Mouse (Mus musculus): ENCODE measurements around the gene Fcrl6. TPM values are rescaled to one million over a fixed set of nuclear protein-coding genes. Genes with fewer than 3 reads are reported as not detected.

The Fcrl6 gene
- polyA plus RNA-seq, 2 experiments = not detected

DNA sequence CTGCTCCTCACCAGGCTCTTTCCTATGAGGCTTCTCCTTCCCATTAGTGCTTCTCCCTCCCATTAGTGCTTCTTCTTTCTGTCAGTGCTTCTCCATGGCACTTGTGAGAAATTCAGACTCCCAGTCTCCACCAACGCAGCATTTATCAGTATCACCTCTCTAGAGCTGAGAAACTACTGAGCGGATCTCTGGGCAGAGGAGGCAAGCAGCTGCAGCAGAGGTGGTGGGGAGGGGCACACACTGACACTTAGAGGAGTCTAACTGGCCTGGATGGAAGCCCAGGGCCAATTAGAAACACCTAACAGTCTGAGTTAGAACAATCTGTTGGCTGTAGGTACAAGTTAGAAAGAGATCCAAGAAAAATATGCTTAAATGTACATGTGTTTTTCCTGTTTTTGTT is 36.4 kb upstream of the Fcrl6 start:
- DNase-seq (ENCODE audit: low read depth in 3 of 3, low spot score in 3 of 3) (no peak), ATAC-seq (ENCODE audit: insufficient read depth) (no peak)
- no peaks in the 10 kb centered on the region for H3K9me3 ChIP-seq (ENCODE audit: control insufficient read depth, low read length)
- no peak overlapping the region for H3K4me3 ChIP-seq (ENCODE audit: insufficient read depth in 1 of 2, low read depth in 2 of 2, low read length in 2 of 2)
- H3K9ac ChIP-seq (replicated peaks) = no peak overlapping the region
- no peaks in the 10 kb centered on the region for H3K4me1 ChIP-seq (replicated peaks; ENCODE audit: control insufficient read depth in 2 of 2, insufficient read depth in 2 of 2, low read length in 1 of 2)
- no peaks in the 10 kb centered on the region for H3K27me3 ChIP-seq (ENCODE audit: control insufficient read depth, insufficient read depth, low read length)
- TF ChIP-seq CTCF (IDR thresholded peaks at IDR 0.05; ENCODE audit: low read depth) = no peak
- TF ChIP-seq EP300 (IDR thresholded peaks at IDR 0.05; ENCODE audit: low read depth) = no peak
- no peak overlapping the region for H3K4me2 ChIP-seq (ENCODE audit: low read depth)
- H3K36me3 ChIP-seq (replicated peaks; ENCODE audit: control insufficient read depth, insufficient read depth, low read depth) = no peaks in the 10 kb centered on the region
- WGBS (ENCODE audit: insufficient replicate concordance) = 27% methylated on average over 2 of the region's 2 CpGs
- H3K27ac ChIP-seq = no peak overlapping the region

DNA sequence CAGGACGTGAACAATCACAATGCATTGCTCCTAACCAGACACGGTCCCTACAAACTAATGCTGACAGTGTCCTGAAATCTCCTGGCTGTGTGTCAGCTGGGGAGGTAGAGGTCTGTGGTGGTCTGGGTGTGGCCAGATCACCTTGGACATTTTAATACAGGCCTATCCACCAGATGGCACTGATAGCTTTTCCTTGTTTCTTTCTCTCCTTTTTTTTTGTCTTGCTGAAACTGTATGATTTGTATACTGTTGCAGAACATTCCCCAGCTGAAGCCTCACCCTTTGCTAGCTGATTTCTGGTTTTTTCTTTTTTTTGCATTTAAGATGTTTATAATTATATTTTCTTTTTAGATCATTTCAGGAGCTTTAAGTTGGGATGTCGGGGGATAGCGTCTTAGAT is 35.5 kb upstream of the Fcrl6 start:
- Histone ChIP-seq H3K9me3 (ENCODE audit: control insufficient read depth, low read length) (no peaks in the 10 kb centered on the region), H3K27ac (no peak overlapping the region), H3K27me3 (ENCODE audit: control insufficient read depth, insufficient read depth, low read length) (no peaks in the 10 kb centered on the region), H3K4me1 (replicated peaks; ENCODE audit: control insufficient read depth in 2 of 2, insufficient read depth in 2 of 2, low read length in 1 of 2) (no peaks in the 10 kb centered on the region), H3K36me3 (replicated peaks; ENCODE audit: control insufficient read depth, insufficient read depth, low read depth) (no peaks in the 10 kb centered on the region), H3K4me3 (ENCODE audit: insufficient read depth in 1 of 2, low read depth in 2 of 2, low read length in 2 of 2) (no peak overlapping the region), H3K9ac (replicated peaks) (no peak overlapping the region), H3K4me2 (ENCODE audit: low read depth) (no peak overlapping the region)
- 58% methylated on average over 4 of the region's 4 CpGs for WGBS (ENCODE audit: insufficient replicate concordance)
- ATAC-seq (ENCODE audit: insufficient read depth) (no peak), DNase-seq (ENCODE audit: low read depth in 3 of 3, low spot score in 3 of 3) (no peak)
- TF ChIP-seq CTCF (IDR thresholded peaks at IDR 0.05; ENCODE audit: low read depth) (no peak), EP300 (IDR thresholded peaks at IDR 0.05; ENCODE audit: low read depth) (no peak)

DNA sequence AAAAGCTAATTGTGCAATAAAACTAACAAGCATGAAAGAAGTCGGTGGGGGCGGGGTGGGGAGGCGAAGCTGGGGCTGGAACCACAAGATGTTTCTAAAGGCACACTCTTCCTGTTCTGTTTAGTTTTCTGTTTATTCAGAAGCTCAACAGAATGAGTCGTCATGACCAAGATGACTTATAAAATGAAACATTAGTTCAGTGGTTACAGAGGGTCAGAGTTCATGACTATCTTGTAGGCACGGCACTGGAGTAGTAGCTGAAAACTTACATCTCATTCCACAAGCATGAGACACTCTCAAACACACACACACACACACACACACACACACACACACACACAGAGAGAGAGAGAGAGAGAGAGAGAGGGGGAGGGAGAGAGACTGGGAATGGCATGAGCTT is 33.9 kb upstream of the Fcrl6 start:
- ATAC-seq (ENCODE audit: insufficient read depth) = no peak
- 60% methylated on average over 5 of the region's 5 CpGs for WGBS (ENCODE audit: insufficient replicate concordance)
- Histone ChIP-seq H3K27me3 (ENCODE audit: control insufficient read depth, insufficient read depth, low read length) (no peaks in the 10 kb centered on the region), H3K27ac (no peak overlapping the region), H3K4me1 (replicated peaks; ENCODE audit: control insufficient read depth in 2 of 2, insufficient read depth in 2 of 2, low read length in 1 of 2) (no peaks in the 10 kb centered on the region), H3K9me3 (ENCODE audit: control insufficient read depth, low read length) (no peaks in the 10 kb centered on the region), H3K36me3 (replicated peaks; ENCODE audit: control insufficient read depth, insufficient read depth, low read depth) (no peaks in the 10 kb centered on the region), H3K4me2 (ENCODE audit: low read depth) (no peak overlapping the region), H3K4me3 (ENCODE audit: insufficient read depth in 1 of 2, low read depth in 2 of 2, low read length in 2 of 2) (no peak overlapping the region), H3K9ac (replicated peaks) (no peak overlapping the region)
- no peak for DNase-seq (ENCODE audit: low read depth in 3 of 3, low spot score in 3 of 3)
- TF ChIP-seq EP300 (IDR thresholded peaks at IDR 0.05; ENCODE audit: low read depth) = no peak
- no peak for TF ChIP-seq CTCF (IDR thresholded peaks at IDR 0.05; ENCODE audit: low read depth)

DNA sequence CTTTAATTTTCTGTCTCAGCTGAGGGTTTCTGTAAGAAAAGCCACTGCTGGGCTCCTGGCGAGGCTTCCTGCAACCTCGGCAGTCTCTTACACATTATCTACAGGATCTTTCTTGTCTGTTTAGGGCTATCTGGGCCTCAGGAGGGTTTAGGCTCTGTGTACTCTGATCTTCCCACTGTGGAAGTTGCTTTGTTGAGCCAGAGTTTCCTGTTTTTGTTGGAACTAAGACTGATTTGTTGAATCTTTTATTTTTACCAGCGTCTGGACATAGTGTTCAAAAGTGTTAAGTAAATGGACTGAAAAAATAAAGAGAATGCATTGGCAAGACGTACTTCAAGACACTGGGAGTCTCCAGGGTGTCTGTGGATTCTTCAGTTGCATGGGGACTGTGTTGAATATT is 32.9 kb upstream of the Fcrl6 start:
- TF ChIP-seq CTCF (IDR thresholded peaks at IDR 0.05; ENCODE audit: low read depth) (no peak), EP300 (IDR thresholded peaks at IDR 0.05; ENCODE audit: low read depth) (no peak)
- no peaks in the 10 kb centered on the region for H3K36me3 ChIP-seq (replicated peaks; ENCODE audit: control insufficient read depth, insufficient read depth, low read depth)
- no peaks in the 10 kb centered on the region for H3K9me3 ChIP-seq (ENCODE audit: control insufficient read depth, low read length)
- H3K4me2 ChIP-seq (ENCODE audit: low read depth) = no peak overlapping the region
- no peak for DNase-seq (ENCODE audit: low read depth in 3 of 3, low spot score in 3 of 3)
- no peaks in the 10 kb centered on the region for H3K27me3 ChIP-seq (ENCODE audit: control insufficient read depth, insufficient read depth, low read length)
- H3K9ac ChIP-seq (replicated peaks) = no peak overlapping the region
- ATAC-seq (ENCODE audit: insufficient read depth) = no peak
- WGBS (ENCODE audit: insufficient replicate concordance) = 22% methylated on average over 4 of the region's 4 CpGs
- H3K4me1 ChIP-seq (replicated peaks; ENCODE audit: control insufficient read depth in 2 of 2, insufficient read depth in 2 of 2, low read length in 1 of 2) = no peaks in the 10 kb centered on the region
- H3K27ac ChIP-seq = no peak overlapping the region
- H3K4me3 ChIP-seq (ENCODE audit: insufficient read depth in 1 of 2, low read depth in 2 of 2, low read length in 2 of 2) = no peak overlapping the region

DNA sequence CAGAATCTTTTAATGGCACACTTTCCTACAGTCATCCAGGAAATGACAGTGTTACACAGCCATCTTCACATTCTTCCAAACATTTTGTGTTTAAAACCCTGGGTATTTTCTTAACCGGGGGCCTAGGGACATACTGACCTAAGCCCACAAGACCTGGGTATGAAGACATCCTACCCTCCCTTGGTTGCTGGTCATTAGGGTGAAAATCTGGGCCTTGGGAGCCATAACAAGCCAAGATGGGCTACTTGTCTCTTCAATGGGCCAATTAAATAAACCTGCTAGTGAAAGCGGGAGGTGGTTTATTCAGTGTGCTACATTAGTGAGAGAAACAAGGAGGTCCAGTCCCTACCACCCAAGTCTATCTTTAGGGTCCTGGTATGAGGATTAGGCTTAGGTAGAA is 31.8 kb upstream of the Fcrl6 start:
- Histone ChIP-seq H3K36me3 (replicated peaks; ENCODE audit: control insufficient read depth, insufficient read depth, low read depth) (no peaks in the 10 kb centered on the region), H3K4me3 (ENCODE audit: insufficient read depth in 1 of 2, low read depth in 2 of 2, low read length in 2 of 2) (no peak overlapping the region), H3K27me3 (ENCODE audit: control insufficient read depth, insufficient read depth, low read length) (no peaks in the 10 kb centered on the region), H3K9me3 (ENCODE audit: control insufficient read depth, low read length) (no peaks in the 10 kb centered on the region), H3K4me2 (ENCODE audit: low read depth) (no peak overlapping the region), H3K4me1 (replicated peaks; ENCODE audit: control insufficient read depth in 2 of 2, insufficient read depth in 2 of 2, low read length in 1 of 2) (no peaks in the 10 kb centered on the region), H3K27ac (no peak overlapping the region), H3K9ac (replicated peaks) (no peak overlapping the region)
- ATAC-seq (ENCODE audit: insufficient read depth) = no peak
- no peak for DNase-seq (ENCODE audit: low read depth in 3 of 3, low spot score in 3 of 3)
- 56% methylated on average over 2 of the region's 2 CpGs for WGBS (ENCODE audit: insufficient replicate concordance)
- TF ChIP-seq CTCF (IDR thresholded peaks at IDR 0.05; ENCODE audit: low read depth) (no peak), EP300 (IDR thresholded peaks at IDR 0.05; ENCODE audit: low read depth) (no peak)
